Mouse (Mus musculus): ENCODE data around the gene Cntn4.

DNA sequence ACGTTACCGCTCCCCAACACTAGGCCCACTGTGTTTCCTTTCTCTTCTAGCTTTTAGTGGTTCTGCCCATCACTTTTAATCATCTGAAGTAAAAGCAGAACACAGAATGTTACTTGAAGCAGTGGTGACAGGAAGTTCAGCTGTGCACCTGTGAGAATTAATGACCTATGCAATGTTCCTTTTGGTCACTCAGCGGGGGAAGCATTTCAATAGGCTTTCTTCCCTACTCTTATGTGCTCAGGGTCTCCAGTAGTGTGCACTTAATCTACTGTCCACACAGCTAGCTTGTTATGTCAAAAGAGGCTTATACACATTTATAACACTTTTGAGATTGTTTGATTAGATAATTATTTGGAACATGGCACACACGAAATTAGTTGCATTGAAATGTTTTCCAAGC lies 215.4 kb downstream of the Cntn4 start:
- TF ChIP-seq CTCF (IDR thresholded peaks at IDR 0.05; ENCODE audit: control insufficient read depth, insufficient read depth, low read length) (no peak), POLR2A (IDR thresholded peaks at IDR 0.05; ENCODE audit: borderline replicate concordance, control insufficient read depth, low read depth, low read length) (no peak)

All from bone marrow, adult 2 months (tissue).